ENCODE assay signal across 16 mouse cellular contexts in the genomic region with DNA sequence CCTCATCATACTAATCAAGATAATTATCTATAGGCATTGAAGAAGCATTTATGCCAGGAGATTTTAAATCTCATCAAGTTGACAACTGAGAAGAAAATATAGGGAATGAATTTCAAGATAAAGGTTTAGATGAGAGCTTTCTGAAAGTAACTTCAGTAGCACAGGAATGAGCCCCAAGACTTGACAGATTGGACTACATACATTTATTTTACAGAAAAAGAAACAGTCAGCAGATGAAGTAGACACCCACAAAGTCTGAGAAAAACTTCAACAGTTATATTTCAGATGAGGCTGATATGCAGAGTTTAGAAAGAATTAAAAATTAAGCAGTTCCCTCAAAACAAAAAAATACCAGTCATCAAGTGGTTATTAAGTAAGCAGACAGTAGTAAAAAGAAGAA.
"Had no signal": no experiment of that assay in that cellular context is flagged by ENCODE, and none has a peak within 500 bp of the region (broad histone marks: within the 10 kb centered on the region; RNA-seq: fewer than 3 reads in every experiment).

No protein-coding gene starts in this region.

- H3K27ac ChIP-seq: neural tube, embryonic 13.5 days; neural tube, embryonic 15.5 days; stomach, embryonic 15.5 days; stomach, postnatal 0 days had no signal

- DNase-seq: retina, postnatal 1 day; right cerebral cortex, adult 18-20 months; right cerebral cortex, postnatal 14 days; right cerebral cortex, postnatal 25 days; right cerebral cortex, postnatal 4 days; spleen, adult 18-20 months; thymus, adult 18-20 months; thymus, adult 2 months; thymus, postnatal 14 days; thymus, postnatal 25 days; thymus, postnatal 36 days; thymus, postnatal 4 days had no signal

- H3K4me3 ChIP-seq: neural tube, embryonic 13.5 days; neural tube, embryonic 15.5 days; stomach, embryonic 15.5 days had no signal
